Mouse (Mus musculus): Measurements from ENCODE around the gene Ugt2b34.

- TF ChIP-seq POLR2A (IDR thresholded peaks at IDR 0.05; ENCODE audit: insufficient read depth, low read length) (no peak), CTCF (IDR thresholded peaks at IDR 0.05; ENCODE audit: low read depth, low read length) (no peak)
Measured at GRCm38 (mm10) chr5:86920661-86921233, 14.0 kb upstream of the Ugt2b34 start.
